Mouse (Mus musculus) liver, postnatal 0 days (tissue): ENCODE measurements at regions not wholly inside any gene's neighbourhood (a gene's known extent, or its start where the extent isn't known, plus 50 kb on each side); places are given as distances from the start of the nearest gene placed in this dataset.
A peak's percentile ranks its signal among the peaks of the same experiment; 100 is the strongest.

Experiments used
- ATAC-seq: fragments of 200-750 bp; cut with Nextera tagmentation; 2 replicates; pipeline ENCODE4 v1.8.0; 2017; ENCODE audit warnings: mild to moderate bottlenecking, moderate library complexity
- DNase-seq: peaks from one replicate; pipeline ENCODE4 v3.0.0-alpha.2; 2016
- H3K27ac ChIP-seq: fragments of 300-500 bp; sonication (generic); 2 replicates; pipeline ENCODE4 v1.5.1; 2014; ENCODE audit warnings: antibody characterized with exemption, moderate library complexity, mild to moderate bottlenecking, low read depth
- H3K27me3 ChIP-seq: fragments of 300-500 bp; sonication (generic); 2 replicates; pipeline ENCODE4 v1.6.1; 2014; ENCODE audit warnings: low read length, control low read depth, mixed read lengths; ENCODE audit not compliant: insufficient read depth
- H3K36me3 ChIP-seq: fragments of 300-500 bp; sonication (generic); replicated peaks from 2 replicates; pipeline ENCODE4 v1.6.1; 2014; ENCODE audit warnings: mild to moderate bottlenecking, control low read depth, low read length, moderate library complexity, mixed read lengths; ENCODE audit not compliant: insufficient read depth
- H3K4me1 ChIP-seq: fragments of 300-500 bp; sonication (generic); 2 replicates; pipeline ENCODE4 v1.6.1; 2014; ENCODE audit warnings: antibody characterized with exemption, mild to moderate bottlenecking, control low read depth; ENCODE audit not compliant: insufficient read depth
- H3K4me2 ChIP-seq: fragments of 300-500 bp; sonication (generic); 2 replicates; pipeline ENCODE4 v1.6.1; 2014; ENCODE audit warnings: low read depth, mild to moderate bottlenecking, low read length, moderate library complexity, mixed read lengths
- H3K4me3 ChIP-seq: fragments of 300-500 bp; sonication (generic); 2 replicates; pipeline ENCODE4 v1.5.1; 2014; ENCODE audit warnings: low read depth, low read length
- H3K9ac ChIP-seq: fragments of 300-500 bp; sonication (generic); replicated peaks from 2 replicates; pipeline ENCODE4 v1.6.1; 2014; ENCODE audit warnings: mild to moderate bottlenecking, moderate library complexity
- H3K9me3 ChIP-seq: fragments of 300-500 bp; sonication (generic); 2 replicates; pipeline ENCODE4 v1.6.1; 2016; ENCODE audit warnings: mild to moderate bottlenecking, control low read depth, low read length, mixed read lengths
- CTCF ChIP-seq: sonication (generic); IDR thresholded peaks from 2 replicates; pipeline ENCODE4 v1.5.1; 2016; ENCODE audit warnings: antibody characterized with exemption, low read depth
- EP300 ChIP-seq: IDR thresholded peaks from 2 replicates; pipeline ENCODE4 v1.6.1; 2016; ENCODE audit warnings: antibody characterized with exemption, low read depth, mild to moderate bottlenecking
- WGBS: fragments of 180-500 bp; shearing (Covaris S2); extraction: QIAGEN DNeasy Blood & Tissue Kit; methylation state at CpG from one replicate; pipeline ENCODE4 v1.1.7; 2014; ENCODE audit not compliant: insufficient replicate concordance; 5-methylcytosine and 5-hydroxymethylcytosine counted together

- no peak overlapping the region for H3K4me3 ChIP-seq
- no peak overlapping the region for H3K4me2 ChIP-seq
- WGBS, result 45% methylated on average over 7 of the region's 7 CpGs
- TF ChIP-seq EP300 (no peak), CTCF (no peak)
- no peak overlapping the region for H3K9ac ChIP-seq
- DNase-seq, result no peak
- peaks cover 7% of the 10 kb centered on the region for H3K4me1 ChIP-seq
- H3K27ac ChIP-seq, result no peak overlapping the region
- no peaks in the 10 kb centered on the region for H3K36me3 ChIP-seq
- no peaks in the 10 kb centered on the region for H3K27me3 ChIP-seq
- no peak for ATAC-seq
- no peaks in the 10 kb centered on the region for H3K9me3 ChIP-seq
Measured at GRCm38 (mm10) chr3:130894168-130894814, 164.1 kb upstream of the Rpl34 start.

DNA sequence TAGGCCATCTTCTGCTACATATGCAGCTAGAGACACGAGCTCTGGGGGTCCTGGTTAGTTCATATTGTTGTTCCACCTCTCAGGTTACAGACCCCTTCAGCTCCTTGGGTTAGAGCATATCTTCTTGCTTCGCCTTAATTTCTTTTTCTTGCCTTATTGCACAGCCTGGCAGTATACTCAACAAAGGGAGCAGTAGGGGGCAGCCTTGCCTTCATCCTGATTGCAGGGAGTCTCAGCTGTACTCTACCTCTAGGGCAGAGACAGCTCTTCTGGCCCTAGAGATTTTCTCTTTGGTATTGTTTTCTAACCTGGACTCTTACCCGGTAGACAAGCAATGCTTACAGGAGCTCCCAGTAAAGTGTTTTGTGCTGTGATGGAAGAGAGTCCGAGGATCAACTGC is 161.1 kb upstream of the Rpl34 start:
- Histone ChIP-seq H3K9me3 (peaks cover 2% of the 10 kb centered on the region; the same call in 1 of the 2 replicates), H3K27me3 (no peaks in the 10 kb centered on the region), H3K36me3 (no peaks in the 10 kb centered on the region), H3K27ac (no peak overlapping the region), H3K9ac (no peak overlapping the region), H3K4me3 (no peak overlapping the region), H3K4me1 (peaks cover 7% of the 10 kb centered on the region), H3K4me2 (no peak overlapping the region)
- ATAC-seq, result no peak
- TF ChIP-seq CTCF (peak; percentile 27; the same call in 1 of the 2 replicates), EP300 (no peak)
- no peak for DNase-seq
- WGBS, result 60% methylated on average over 4 of the region's 4 CpGs

GRCm38 (mm10) chr3:130888587-130888986 is 158.4 kb upstream of the Rpl34 start:
- TF ChIP-seq CTCF, result no peak
- TF ChIP-seq EP300, result no peak
- H3K9ac ChIP-seq, result no peak overlapping the region
- 75% methylated on average over 1 of the region's 1 CpGs for WGBS
- no peak overlapping the region for H3K4me2 ChIP-seq
- no peaks in the 10 kb centered on the region for H3K36me3 ChIP-seq
- peaks cover under 1% of the 10 kb centered on the region; the same call in 1 of the 2 replicates for H3K4me1 ChIP-seq
- no peak for ATAC-seq
- no peak for DNase-seq
- peaks cover 2% of the 10 kb centered on the region; the same call in 1 of the 2 replicates for H3K9me3 ChIP-seq
- H3K27me3 ChIP-seq, result no peaks in the 10 kb centered on the region
- no peak overlapping the region for H3K27ac ChIP-seq
- H3K4me3 ChIP-seq, result no peak overlapping the region

- DNase-seq (peak; percentile 33), ATAC-seq (no peak)
- Histone ChIP-seq H3K9me3 (peaks cover 2% of the 10 kb centered on the region; the same call in 1 of the 2 replicates), H3K4me2 (no peak overlapping the region), H3K27ac (no peak overlapping the region), H3K9ac (no peak overlapping the region), H3K36me3 (no peaks in the 10 kb centered on the region), H3K27me3 (no peaks in the 10 kb centered on the region), H3K4me3 (no peak overlapping the region), H3K4me1 (no peaks in the 10 kb centered on the region)
- peak; percentile 69 for TF ChIP-seq CTCF
- TF ChIP-seq EP300, result no peak
- 64% methylated on average over 3 of the region's 3 CpGs for WGBS
Measured at GRCm38 (mm10) chr3:130887540-130888312, 157.5 kb upstream of the Rpl34 start.

DNA sequence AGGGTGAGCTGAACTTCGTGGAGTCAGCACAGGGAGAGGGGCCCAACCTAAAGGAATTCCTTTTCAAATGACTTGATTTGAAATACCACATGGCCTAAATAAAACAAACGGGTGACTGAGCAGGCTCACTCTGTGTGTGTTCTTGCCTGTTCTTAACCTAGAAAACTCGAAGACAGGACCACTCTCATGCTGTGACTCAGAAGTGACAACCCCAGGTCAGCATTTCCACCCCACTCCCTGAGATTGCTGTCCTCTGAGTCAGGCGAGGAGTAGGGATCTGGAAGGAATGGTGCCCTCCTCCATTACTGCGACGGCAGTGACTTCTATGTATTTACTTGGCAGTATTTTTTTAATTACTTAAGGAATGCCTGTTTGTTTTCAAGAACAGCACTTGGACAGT is 155.8 kb upstream of the Rpl34 start:
- TF ChIP-seq CTCF (no peak), EP300 (no peak)
- no peak overlapping the region for H3K4me3 ChIP-seq
- H3K4me1 ChIP-seq, result no peaks in the 10 kb centered on the region
- no peak overlapping the region for H3K27ac ChIP-seq
- no peak overlapping the region for H3K9ac ChIP-seq
- H3K4me2 ChIP-seq, result no peak overlapping the region
- peaks cover 2% of the 10 kb centered on the region; the same call in 1 of the 2 replicates for H3K9me3 ChIP-seq
- H3K27me3 ChIP-seq, result no peaks in the 10 kb centered on the region
- no peak for ATAC-seq
- H3K36me3 ChIP-seq, result no peaks in the 10 kb centered on the region
- no peak for DNase-seq
- WGBS, result 59% methylated on average over 6 of the region's 6 CpGs

GRCm38 (mm10) chr3:130884393-130884792 is 154.2 kb upstream of the Rpl34 start:
- no peaks in the 10 kb centered on the region for H3K36me3 ChIP-seq
- TF ChIP-seq EP300 (no peak), CTCF (no peak)
- DNase-seq, result no peak
- no peak overlapping the region for H3K4me2 ChIP-seq
- H3K27ac ChIP-seq, result no peak overlapping the region
- peaks cover 2% of the 10 kb centered on the region; the same call in 1 of the 2 replicates for H3K9me3 ChIP-seq
- H3K4me3 ChIP-seq, result no peak overlapping the region
- ATAC-seq, result no peak
- 84% methylated on average over 9 of the region's 9 CpGs for WGBS
- H3K9ac ChIP-seq, result no peak overlapping the region
- H3K4me1 ChIP-seq, result no peaks in the 10 kb centered on the region
- no peaks in the 10 kb centered on the region for H3K27me3 ChIP-seq
